Mouse (Mus musculus): Measurements from ENCODE around the gene Irf2bp2.

Gene Irf2bp2

GRCm38 (mm10) chr8:126585561-126586031 lies 8.2 kb downstream of the Irf2bp2 start:
- no peak for DNase-seq

GRCm38 (mm10) chr8:126584844-126585231 lies 8.9 kb downstream of the Irf2bp2 start:
- DNase-seq = no peak

- peak; percentile 79 for DNase-seq
Observed at GRCm38 (mm10) chr8:126583971-126584843, 9.6 kb downstream of the Irf2bp2 start.

GRCm38 (mm10) chr8:126583534-126583933 lies 10.3 kb downstream of the Irf2bp2 start:
- peak; percentile 61 for DNase-seq

GRCm38 (mm10) chr8:126583018-126583417 lies 10.8 kb downstream of the Irf2bp2 start:
- peak; percentile 28 for DNase-seq

GRCm38 (mm10) chr8:126582509-126582908 lies 11.3 kb downstream of the Irf2bp2 start:
- DNase-seq = peak; percentile 60

GRCm38 (mm10) chr8:126581662-126582061 lies 12.1 kb downstream of the Irf2bp2 start:
- DNase-seq = no peak

- DNase-seq = no peak
Observed at GRCm38 (mm10) chr8:126580826-126581225, 13.0 kb downstream of the Irf2bp2 start.

GRCm38 (mm10) chr8:126580086-126580485 lies 13.7 kb downstream of the Irf2bp2 start:
- no peak for DNase-seq

GRCm38 (mm10) chr8:126578641-126579040 lies 15.1 kb downstream of the Irf2bp2 start:
- DNase-seq = no peak

- DNase-seq = no peak
Observed at GRCm38 (mm10) chr8:126576919-126577318, 16.9 kb downstream of the Irf2bp2 start.

GRCm38 (mm10) chr8:126576086-126576485 lies 17.7 kb downstream of the Irf2bp2 start:
- DNase-seq = no peak

- DNase-seq = no peak
Observed at GRCm38 (mm10) chr8:126574882-126575637, 18.7 kb downstream of the Irf2bp2 start.

GRCm38 (mm10) chr8:126573878-126574277 lies 19.9 kb downstream of the Irf2bp2 start:
- DNase-seq = no peak

- DNase-seq = no peak
Observed at GRCm38 (mm10) chr8:126573079-126573694, 20.6 kb downstream of the Irf2bp2 start.

- no peak for DNase-seq
Observed at GRCm38 (mm10) chr8:126571065-126571660, 22.6 kb downstream of the Irf2bp2 start.

GRCm38 (mm10) chr8:126570521-126571040 lies 23.2 kb downstream of the Irf2bp2 start:
- no peak for DNase-seq

GRCm38 (mm10) chr8:126570046-126570445 lies 23.7 kb downstream of the Irf2bp2 start:
- DNase-seq = no peak

- DNase-seq = no peak
Observed at GRCm38 (mm10) chr8:126569638-126570037, 24.1 kb downstream of the Irf2bp2 start.

GRCm38 (mm10) chr8:126567674-126568073 lies 26.1 kb downstream of the Irf2bp2 start:
- no peak for DNase-seq

GRCm38 (mm10) chr8:126566446-126567062 lies 27.2 kb downstream of the Irf2bp2 start:
- DNase-seq = peak; percentile 49

GRCm38 (mm10) chr8:126565954-126566445 lies 27.8 kb downstream of the Irf2bp2 start:
- no peak for DNase-seq

Measured in cerebellum, adult 9-11 months (tissue).